Mouse (Mus musculus) kidney, adult 2 months (tissue): ENCODE results near the gene Soga3.

Source experiments
- CTCF ChIP-seq: fragments of 200-500 bp; conservative IDR thresholded peaks from 2 replicates; pipeline ENCODE4 v1.5.1; 2011; ENCODE audit warnings: low read depth, mild to moderate bottlenecking, control low read depth, low read length, moderate library complexity, mixed read lengths; ENCODE audit not compliant: insufficient read depth, insufficient read length
- POLR2A ChIP-seq: fragments of 200-500 bp; IDR thresholded peaks from one replicate; pipeline ENCODE4 v1.6.1; 2011; ENCODE audit warnings: low read depth, low read length, control low read depth

DNA sequence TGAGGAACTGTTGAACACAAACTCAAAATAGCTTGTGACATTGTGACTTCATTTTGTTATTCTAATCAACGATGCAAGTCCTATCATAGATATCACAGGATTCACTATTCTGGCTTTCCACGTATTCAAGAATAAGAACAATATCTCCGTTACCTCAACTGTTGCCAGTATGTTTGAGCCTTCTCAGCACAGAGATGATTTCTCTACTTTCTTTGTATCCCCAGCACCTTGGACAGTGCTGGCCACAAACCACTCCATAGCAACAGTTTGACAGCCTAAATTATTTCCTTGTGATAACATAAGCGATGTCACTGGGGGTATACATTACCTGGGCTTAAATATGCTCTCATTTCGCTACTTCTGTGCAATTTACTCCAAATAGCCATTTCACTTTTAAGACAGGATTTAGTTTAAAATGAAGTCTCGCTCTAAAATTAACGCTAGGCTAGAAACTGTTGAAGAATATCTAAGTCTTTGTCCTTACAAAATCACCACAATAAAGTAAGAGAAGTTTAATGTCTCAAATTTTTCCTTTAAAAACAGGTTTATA is 1.0 kb upstream of the Soga3 start:
- TF ChIP-seq CTCF (no peak), POLR2A (no peak)
